Mouse (Mus musculus) regulatory T cell (primary cell): ENCODE measurements around the gene Fbxl2.

Experiments used
- in situ Hi-C: fragments of 300-600 bp; cut with MboI, MseI; formaldehyde crosslinking; loops from one replicate; pipeline ENCODE4 v1.15.1; 2025; ENCODE audit warnings: high pct_unique_total_duplicates

The Fbxl2 gene

GRCm38 (mm10) chr9:114019012-114019762 lies 26.8 kb downstream of the Fbxl2 start:
- in situ Hi-C loops, result no loop called here

- in situ Hi-C loops, result no loop called here
These were observed 29.6 kb downstream of the Fbxl2 start for GRCm38 (mm10) chr9:114016402-114016801.

GRCm38 (mm10) chr9:114015724-114016123 lies 30.3 kb downstream of the Fbxl2 start:
- in situ Hi-C loops, result no loop called here

- in situ Hi-C loops, result no loop called here
These were observed 32.0 kb downstream of the Fbxl2 start for GRCm38 (mm10) chr9:114014034-114014433.

- in situ Hi-C loops, result no loop called here
These were observed 34.8 kb downstream of the Fbxl2 start for GRCm38 (mm10) chr9:114011203-114011602.

GRCm38 (mm10) chr9:114009526-114009925 lies 36.5 kb downstream of the Fbxl2 start:
- in situ Hi-C loops, result no loop called here

GRCm38 (mm10) chr9:114007850-114008350 lies 38.1 kb downstream of the Fbxl2 start:
- in situ Hi-C loops, result no loop called here

GRCm38 (mm10) chr9:114006801-114007200 lies 39.2 kb downstream of the Fbxl2 start:
- in situ Hi-C loops, result no loop called here

GRCm38 (mm10) chr9:113998311-113998710 lies 47.7 kb downstream of the Fbxl2 start:
- in situ Hi-C loops, result loop anchor here (10.0 kb wide), 1 partner anchor 116 kb away; no protein-coding TSS in a partner anchor

GRCm38 (mm10) chr9:113992810-113993209 lies 53.2 kb downstream of the Fbxl2 start:
- in situ Hi-C loops, result loop anchor here (10.0 kb wide), 1 partner anchor 122 kb away; no protein-coding TSS in a partner anchor

GRCm38 (mm10) chr9:113990547-113991248 lies 55.3 kb downstream of the Fbxl2 start:
- in situ Hi-C loops, result loop anchor here (10.0 kb wide), 1 partner anchor 124 kb away; no protein-coding TSS in a partner anchor

GRCm38 (mm10) chr9:113984946-113985620 lies 60.9 kb downstream of the Fbxl2 start:
- in situ Hi-C loops, result no loop called here

GRCm38 (mm10) chr9:113982883-113983670 lies 62.9 kb downstream of the Fbxl2 start:
- in situ Hi-C loops, result no loop called here

GRCm38 (mm10) chr9:113982451-113982850 lies 63.5 kb downstream of the Fbxl2 start:
- in situ Hi-C loops, result no loop called here

GRCm38 (mm10) chr9:113981099-113981880 lies 64.7 kb downstream of the Fbxl2 start:
- in situ Hi-C loops, result no loop called here

- in situ Hi-C loops, result no loop called here
These were observed 66.6 kb downstream of the Fbxl2 start for GRCm38 (mm10) chr9:113979356-113979755.

- in situ Hi-C loops, result no loop called here
These were observed 67.3 kb downstream of the Fbxl2 start for GRCm38 (mm10) chr9:113978656-113979055.

- in situ Hi-C loops, result no loop called here
These were observed 68.7 kb downstream of the Fbxl2 start for GRCm38 (mm10) chr9:113977225-113977840.

GRCm38 (mm10) chr9:113976264-113976663 lies 69.7 kb downstream of the Fbxl2 start:
- in situ Hi-C loops, result no loop called here

- in situ Hi-C loops, result no loop called here
These were observed 70.5 kb downstream of the Fbxl2 start for GRCm38 (mm10) chr9:113975442-113975841.
